Mouse (Mus musculus): Measurements from ENCODE around the gene Gm48552. TPM values are rescaled to one million over a fixed set of nuclear protein-coding genes. Genes with fewer than 3 reads are reported as not detected.

Gene Gm48552
- polyA plus RNA-seq, 1 experiment: 6.8 TPM

- TF ChIP-seq POLR2A (IDR thresholded peaks at IDR 0.05; ENCODE audit: extremely low read depth, insufficient read depth, low read length) (no peak), CTCF (IDR thresholded peaks at IDR 0.05; ENCODE audit: extremely low read depth, insufficient read depth, low read length) (no peak)
- H3K27ac ChIP-seq (ENCODE audit: insufficient read depth, low read length): no peak overlapping the region
- no peak overlapping the region; the same call in 1 of the 2 replicates for H3K4me3 ChIP-seq (ENCODE audit: insufficient read depth, low read length)
- peaks cover 7% of the 10 kb centered on the region; the same call in 1 of the 2 replicates for H3K4me1 ChIP-seq (ENCODE audit: control insufficient read depth, insufficient read depth, low read length)
These were observed 39.1 kb downstream of the Gm48552 start for GRCm38 (mm10) chr10:81427804-81428506.

GRCm38 (mm10) chr10:81428507-81428870 is 39.7 kb downstream of the Gm48552 start:
- no peak overlapping the region for H3K27ac ChIP-seq (ENCODE audit: insufficient read depth, low read length)

DNA sequence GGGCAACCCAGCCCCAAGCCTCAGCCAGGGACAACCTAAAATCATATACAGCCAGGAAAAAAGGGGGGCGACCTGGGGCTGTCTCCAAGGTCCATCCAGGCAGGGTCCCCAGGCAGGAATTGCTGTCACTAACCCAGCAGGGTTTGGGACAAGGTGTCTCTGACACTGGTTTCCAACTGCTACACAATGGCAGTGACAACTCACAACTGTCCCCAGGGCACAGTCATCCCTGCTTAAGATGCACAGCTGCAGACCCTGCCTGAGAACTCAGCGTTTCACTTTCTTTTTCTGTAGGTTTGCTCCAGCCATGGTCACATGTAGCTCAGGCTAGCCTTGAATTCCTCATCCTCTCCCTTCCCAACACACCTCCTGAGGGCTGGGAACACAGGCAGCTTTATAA is 40.3 kb downstream of the Gm48552 start:
- no peak for TF ChIP-seq CTCF (IDR thresholded peaks at IDR 0.05; ENCODE audit: extremely low read depth, insufficient read depth, low read length)
- no peak for TF ChIP-seq POLR2A (IDR thresholded peaks at IDR 0.05; ENCODE audit: extremely low read depth, insufficient read depth, low read length)
- 0 out of 2 replicates have a peak overlapping the region, but pooled peaks have one; percentile 26 for H3K27ac ChIP-seq (ENCODE audit: insufficient read depth, low read length)
- H3K4me1 ChIP-seq (ENCODE audit: control insufficient read depth, insufficient read depth, low read length): peaks cover 8% of the 10 kb centered on the region
- peak overlapping the region; percentile 52; the same call in 1 of the 2 replicates for H3K4me3 ChIP-seq (ENCODE audit: insufficient read depth, low read length)

More at GRCm38 (mm10) chr10:81428507-81428870, 39.7 kb downstream of the Gm48552 start:
- H3K4me3 ChIP-seq (ENCODE audit: insufficient read depth, low read length): no peak overlapping the region
- no peak for TF ChIP-seq CTCF (IDR thresholded peaks at IDR 0.05; ENCODE audit: extremely low read depth, insufficient read depth, low read length)
- TF ChIP-seq POLR2A (IDR thresholded peaks at IDR 0.05; ENCODE audit: extremely low read depth, insufficient read depth, low read length): no peak
- H3K4me1 ChIP-seq (ENCODE audit: control insufficient read depth, insufficient read depth, low read length): peaks cover 7% of the 10 kb centered on the region; the same call in 1 of the 2 replicates

- Histone ChIP-seq H3K4me1 (ENCODE audit: control insufficient read depth, insufficient read depth, low read length) (peaks cover 7% of the 10 kb centered on the region), H3K4me3 (ENCODE audit: insufficient read depth, low read length) (peak overlapping the region; percentile 52), H3K27ac (ENCODE audit: insufficient read depth, low read length) (peak overlapping the region; percentile 85; the same call in 1 of the 2 replicates)
- TF ChIP-seq POLR2A (IDR thresholded peaks at IDR 0.05; ENCODE audit: extremely low read depth, insufficient read depth, low read length) (0 out of 2 replicates have a peak, but pooled peaks have one; percentile 42), CTCF (IDR thresholded peaks at IDR 0.05; ENCODE audit: extremely low read depth, insufficient read depth, low read length) (no peak)
These were observed 40.8 kb downstream of the Gm48552 start for GRCm38 (mm10) chr10:81429605-81430061.

GRCm38 (mm10) chr10:81430141-81430830 is 41.5 kb downstream of the Gm48552 start:
- Histone ChIP-seq H3K4me3 (ENCODE audit: insufficient read depth, low read length) (peak overlapping the region; percentile 52), H3K4me1 (ENCODE audit: control insufficient read depth, insufficient read depth, low read length) (peaks cover 5% of the 10 kb centered on the region), H3K27ac (ENCODE audit: insufficient read depth, low read length) (peak overlapping the region; percentile 95)
- no peak for TF ChIP-seq POLR2A (IDR thresholded peaks at IDR 0.05; ENCODE audit: extremely low read depth, insufficient read depth, low read length)
- no peak for TF ChIP-seq CTCF (IDR thresholded peaks at IDR 0.05; ENCODE audit: extremely low read depth, insufficient read depth, low read length)

- Histone ChIP-seq H3K4me3 (ENCODE audit: insufficient read depth, low read length) (peak overlapping the region; percentile 52), H3K27ac (ENCODE audit: insufficient read depth, low read length) (peak overlapping the region; percentile 95), H3K4me1 (ENCODE audit: control insufficient read depth, insufficient read depth, low read length) (peaks cover 5% of the 10 kb centered on the region)
- TF ChIP-seq CTCF (IDR thresholded peaks at IDR 0.05; ENCODE audit: extremely low read depth, insufficient read depth, low read length) (no peak), POLR2A (IDR thresholded peaks at IDR 0.05; ENCODE audit: extremely low read depth, insufficient read depth, low read length) (peak; percentile 52; the same call in 1 of the 2 replicates)
These were observed 42.2 kb downstream of the Gm48552 start for GRCm38 (mm10) chr10:81430831-81431525.

DNA sequence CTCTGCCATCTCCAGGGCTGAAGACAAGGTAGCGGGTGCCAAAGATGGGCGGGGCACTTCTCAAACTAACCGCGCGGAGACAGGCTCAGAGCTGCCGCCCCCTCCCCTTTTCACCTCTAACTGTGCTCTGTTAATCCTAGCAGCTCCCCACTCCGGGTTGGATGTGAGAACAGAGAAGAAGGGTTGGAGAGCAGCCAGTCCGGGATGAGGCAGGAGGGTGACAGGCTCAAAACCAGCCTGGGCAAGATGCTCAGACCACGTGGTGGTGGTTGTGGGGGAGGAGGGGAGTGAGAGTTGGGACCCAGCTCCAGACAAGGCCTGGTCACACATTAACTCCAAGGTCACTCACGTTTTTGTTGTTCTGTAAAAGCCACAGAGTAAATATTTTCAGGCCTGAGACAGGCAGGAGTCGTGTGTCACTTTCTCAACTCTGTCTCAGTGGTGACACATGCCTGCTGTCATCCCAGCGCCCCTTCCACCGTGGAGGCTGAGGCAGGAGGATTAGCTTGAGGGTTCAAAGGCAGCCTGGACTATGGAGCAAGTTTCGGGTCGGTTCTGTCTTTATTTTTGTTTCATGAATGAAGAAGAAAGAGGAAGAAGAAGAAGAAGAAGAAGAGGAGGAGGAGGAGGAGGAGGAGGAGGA is 42.8 kb downstream of the Gm48552 start:
- TF ChIP-seq POLR2A (IDR thresholded peaks at IDR 0.05; ENCODE audit: extremely low read depth, insufficient read depth, low read length): no peak
- no peak for TF ChIP-seq CTCF (IDR thresholded peaks at IDR 0.05; ENCODE audit: extremely low read depth, insufficient read depth, low read length)
- Histone ChIP-seq H3K4me1 (ENCODE audit: control insufficient read depth, insufficient read depth, low read length) (peaks cover 5% of the 10 kb centered on the region), H3K4me3 (ENCODE audit: insufficient read depth, low read length) (peak overlapping the region; percentile 52; the same call in 1 of the 2 replicates), H3K27ac (ENCODE audit: insufficient read depth, low read length) (no peak overlapping the region)

DNA sequence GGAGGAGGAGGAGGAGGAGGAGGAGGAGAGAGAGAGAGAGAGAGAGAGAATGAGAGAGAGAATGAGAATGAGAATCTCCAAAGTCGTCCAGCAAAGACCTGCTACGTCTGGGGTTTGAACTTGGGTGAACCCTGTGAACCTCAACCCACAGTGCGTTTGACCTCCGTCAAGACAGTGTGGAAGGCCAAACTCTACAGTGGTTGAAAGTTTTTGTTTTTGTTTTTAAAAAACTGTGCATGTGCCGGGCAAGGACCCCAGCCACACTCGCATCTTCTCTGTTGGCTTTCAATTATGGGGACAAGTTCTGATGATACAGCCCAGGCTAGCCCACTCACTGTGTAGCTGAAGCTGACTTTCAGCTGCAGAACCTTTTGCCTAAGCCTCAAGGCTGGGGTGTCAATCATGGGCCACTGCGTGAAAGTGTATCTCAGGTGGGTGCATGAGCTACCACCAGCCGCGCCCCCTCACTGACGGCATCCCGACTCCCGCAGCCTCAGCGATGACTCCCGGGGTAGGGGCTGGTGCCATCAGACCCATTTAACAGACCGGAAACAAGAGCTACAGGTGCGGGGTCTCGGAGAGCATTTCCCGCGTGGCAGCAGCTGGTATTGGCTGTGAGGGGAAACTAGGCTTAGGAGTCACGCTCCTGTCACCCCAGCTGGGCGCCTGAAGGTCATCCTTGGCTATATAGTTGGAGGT is 43.5 kb downstream of the Gm48552 start:
- Histone ChIP-seq H3K4me3 (ENCODE audit: insufficient read depth, low read length) (peak overlapping the region; percentile 24), H3K27ac (ENCODE audit: insufficient read depth, low read length) (no peak overlapping the region), H3K4me1 (ENCODE audit: control insufficient read depth, insufficient read depth, low read length) (peaks cover 4% of the 10 kb centered on the region)
- no peak for TF ChIP-seq POLR2A (IDR thresholded peaks at IDR 0.05; ENCODE audit: extremely low read depth, insufficient read depth, low read length)

All from cortical plate, adult 2 months (tissue).